Mouse (Mus musculus): ENCODE measurements around the gene Rngtt. TPM values are rescaled to one million over a fixed set of nuclear protein-coding genes. Genes with fewer than 3 reads are reported as not detected.

The Rngtt gene
- polyA plus RNA-seq, 1 experiment from 2014 or later = 24.6 TPM

DNA sequence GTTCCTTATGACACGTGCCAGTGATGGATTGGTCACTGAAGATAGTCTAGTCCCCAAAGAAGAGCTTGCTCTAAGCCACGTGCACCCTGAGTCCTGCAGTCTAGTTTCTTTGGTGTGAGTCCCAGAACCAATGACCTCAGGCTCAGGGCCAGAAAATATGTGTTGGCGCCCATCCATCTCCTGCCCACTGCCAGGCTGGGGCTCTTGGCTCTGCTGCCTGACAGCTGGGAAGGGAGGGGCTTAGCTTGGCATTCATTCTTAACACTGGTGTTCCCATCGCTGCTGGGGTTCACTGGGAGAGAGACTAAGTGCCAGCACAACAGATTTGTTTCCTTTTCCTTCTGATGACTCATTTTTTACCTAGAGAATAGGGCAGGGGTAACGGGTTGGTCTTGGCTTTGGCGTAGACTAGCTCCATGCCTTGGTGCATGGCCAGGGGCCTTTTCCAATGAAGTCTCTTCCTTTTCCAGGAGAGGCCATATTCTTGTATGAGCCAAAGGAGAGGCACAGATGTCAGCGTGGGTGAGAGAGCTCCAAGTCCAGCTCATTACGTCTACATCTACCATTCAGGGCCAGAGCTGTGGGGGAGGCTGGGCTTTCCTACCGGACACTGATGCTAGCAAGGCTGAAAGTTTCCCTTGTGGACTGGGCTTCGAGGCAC, 214.5 kb downstream of the Rngtt start:
- no peak for ATAC-seq (replicated peaks; ENCODE audit: insufficient number of reproducible peaks, low FRiP score, low TSS enrichment)
- Histone ChIP-seq H3K27me3 (ENCODE audit: control insufficient read depth, insufficient read depth, low read length) (peaks cover 28% of the 10 kb centered on the region), H3K4me3 (ENCODE audit: low read depth, low read length) (no peak overlapping the region), H3K36me3 (ENCODE audit: control insufficient read depth, insufficient read depth, low read length) (no peaks in the 10 kb centered on the region), H3K27ac (ENCODE audit: low read depth, low read length) (no peak overlapping the region), H3K4me1 (ENCODE audit: control insufficient read depth, insufficient read depth, low read length) (no peaks in the 10 kb centered on the region), H3K9me3 (replicated peaks; ENCODE audit: control insufficient read depth, low read length) (no peaks in the 10 kb centered on the region; the same call in 1 of the 2 replicates), H3K4me2 (no peak overlapping the region), H3K9ac (ENCODE audit: low read depth, low read length) (no peak overlapping the region)
- 85% methylated on average over 10 of the region's 10 CpGs for WGBS (ENCODE audit: insufficient replicate concordance)

GRCm38 (mm10) chr4:33525272-33525671, 215.2 kb downstream of the Rngtt start:
- Histone ChIP-seq H3K4me2 (no peak overlapping the region), H3K27ac (ENCODE audit: low read depth, low read length) (no peak overlapping the region), H3K4me3 (ENCODE audit: low read depth, low read length) (no peak overlapping the region), H3K9ac (ENCODE audit: low read depth, low read length) (no peak overlapping the region), H3K36me3 (ENCODE audit: control insufficient read depth, insufficient read depth, low read length) (no peaks in the 10 kb centered on the region), H3K9me3 (replicated peaks; ENCODE audit: control insufficient read depth, low read length) (no peaks in the 10 kb centered on the region; the same call in 1 of the 2 replicates), H3K27me3 (ENCODE audit: control insufficient read depth, insufficient read depth, low read length) (peaks cover 24% of the 10 kb centered on the region), H3K4me1 (ENCODE audit: control insufficient read depth, insufficient read depth, low read length) (no peaks in the 10 kb centered on the region)
- ATAC-seq (replicated peaks; ENCODE audit: insufficient number of reproducible peaks, low FRiP score, low TSS enrichment) = no peak
- WGBS (ENCODE audit: insufficient replicate concordance) = 93% methylated on average over 4 of the region's 4 CpGs

DNA sequence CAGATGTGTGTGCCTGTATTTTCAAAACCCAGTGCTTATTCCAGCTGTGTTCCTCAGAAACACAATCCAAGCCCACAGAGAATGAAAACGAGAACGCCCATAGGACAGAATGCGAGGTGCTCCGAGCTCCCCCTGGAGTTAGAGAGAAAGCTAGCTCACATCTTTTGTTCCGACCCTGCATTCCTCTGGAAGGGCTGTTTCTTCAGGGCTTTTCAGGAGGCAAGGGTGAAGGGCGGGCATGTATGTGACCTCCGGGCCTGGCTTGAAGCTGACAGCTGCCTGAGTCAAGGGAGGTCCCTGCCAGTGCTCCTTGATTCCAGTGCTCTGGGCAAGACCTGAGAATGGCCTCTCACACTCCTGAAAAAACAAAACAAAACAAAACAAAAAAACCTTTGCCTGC, 216.0 kb downstream of the Rngtt start:
- Histone ChIP-seq H3K4me1 (ENCODE audit: control insufficient read depth, insufficient read depth, low read length) (no peaks in the 10 kb centered on the region), H3K4me2 (no peak overlapping the region), H3K9me3 (replicated peaks; ENCODE audit: control insufficient read depth, low read length) (no peaks in the 10 kb centered on the region; the same call in 1 of the 2 replicates), H3K27ac (ENCODE audit: low read depth, low read length) (no peak overlapping the region), H3K27me3 (ENCODE audit: control insufficient read depth, insufficient read depth, low read length) (peaks cover 19% of the 10 kb centered on the region), H3K36me3 (ENCODE audit: control insufficient read depth, insufficient read depth, low read length) (no peaks in the 10 kb centered on the region), H3K4me3 (ENCODE audit: low read depth, low read length) (no peak overlapping the region), H3K9ac (ENCODE audit: low read depth, low read length) (no peak overlapping the region)
- 31% methylated on average over 7 of the region's 7 CpGs for WGBS (ENCODE audit: insufficient replicate concordance)
- no peak for ATAC-seq (replicated peaks; ENCODE audit: insufficient number of reproducible peaks, low FRiP score, low TSS enrichment)

GRCm38 (mm10) chr4:33526675-33527074, 216.6 kb downstream of the Rngtt start:
- ATAC-seq (replicated peaks; ENCODE audit: insufficient number of reproducible peaks, low FRiP score, low TSS enrichment) = no peak
- Histone ChIP-seq H3K4me2 (no peak overlapping the region), H3K27me3 (ENCODE audit: control insufficient read depth, insufficient read depth, low read length) (peaks cover 15% of the 10 kb centered on the region), H3K4me3 (ENCODE audit: low read depth, low read length) (no peak overlapping the region), H3K36me3 (ENCODE audit: control insufficient read depth, insufficient read depth, low read length) (no peaks in the 10 kb centered on the region), H3K27ac (ENCODE audit: low read depth, low read length) (no peak overlapping the region), H3K9me3 (replicated peaks; ENCODE audit: control insufficient read depth, low read length) (no peaks in the 10 kb centered on the region; the same call in 1 of the 2 replicates), H3K9ac (ENCODE audit: low read depth, low read length) (no peak overlapping the region), H3K4me1 (ENCODE audit: control insufficient read depth, insufficient read depth, low read length) (no peaks in the 10 kb centered on the region)
- WGBS (ENCODE audit: insufficient replicate concordance) = 24% methylated on average over 9 of the region's 9 CpGs

GRCm38 (mm10) chr4:33532596-33532995, 222.5 kb downstream of the Rngtt start:
- ATAC-seq (replicated peaks; ENCODE audit: insufficient number of reproducible peaks, low FRiP score, low TSS enrichment) = no peak
- Histone ChIP-seq H3K9ac (ENCODE audit: low read depth, low read length) (no peak overlapping the region), H3K4me2 (no peak overlapping the region), H3K4me3 (ENCODE audit: low read depth, low read length) (no peak overlapping the region), H3K9me3 (replicated peaks; ENCODE audit: control insufficient read depth, low read length) (no peaks in the 10 kb centered on the region), H3K4me1 (ENCODE audit: control insufficient read depth, insufficient read depth, low read length) (no peaks in the 10 kb centered on the region), H3K27me3 (ENCODE audit: control insufficient read depth, insufficient read depth, low read length) (peaks cover 2% of the 10 kb centered on the region; the same call in 1 of the 2 replicates), H3K36me3 (ENCODE audit: control insufficient read depth, insufficient read depth, low read length) (no peaks in the 10 kb centered on the region), H3K27ac (ENCODE audit: low read depth, low read length) (no peak overlapping the region)
- WGBS (ENCODE audit: insufficient replicate concordance) = 73% methylated on average over 8 of the region's 8 CpGs

DNA sequence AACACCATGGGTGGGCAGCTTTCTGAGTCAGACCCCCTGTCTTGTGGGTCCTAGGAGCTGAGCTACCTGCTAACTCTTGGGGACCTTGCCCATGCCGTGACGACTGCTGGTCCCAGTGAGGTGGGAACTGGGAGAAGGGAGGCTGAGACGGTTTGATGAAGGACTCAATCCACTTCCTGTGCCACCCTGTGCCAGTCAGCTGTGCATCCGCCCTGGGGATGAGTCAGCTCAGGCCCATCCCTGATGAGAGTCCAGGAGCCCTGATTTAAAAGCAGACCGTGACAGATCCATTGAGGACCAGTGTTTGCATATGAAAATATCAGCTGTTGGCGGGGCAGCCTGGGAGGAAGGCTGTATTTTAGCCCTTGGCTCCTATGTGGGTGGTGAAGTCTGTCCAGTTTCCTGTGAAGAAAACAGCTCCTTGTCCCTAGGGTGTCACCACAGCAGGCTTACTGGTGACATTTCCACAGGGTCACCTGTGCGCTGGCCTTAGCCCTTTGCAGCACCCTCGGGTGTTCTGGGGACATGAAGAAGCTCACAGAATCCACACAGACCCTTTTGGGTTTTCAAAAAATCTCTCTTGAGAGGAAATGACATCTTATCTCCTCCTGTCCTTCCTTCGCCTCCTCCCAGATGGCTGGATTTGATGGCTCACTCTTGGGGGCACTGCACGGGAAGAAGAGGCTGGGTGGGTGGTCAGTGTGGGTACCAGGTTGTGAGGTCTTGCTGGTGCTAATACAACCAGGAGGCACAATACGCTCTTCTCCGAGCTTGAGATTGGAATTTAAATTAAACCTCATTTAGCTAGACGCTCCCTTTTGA, 234.9 kb downstream of the Rngtt start:
- no peak overlapping the region for H3K9ac ChIP-seq (ENCODE audit: low read depth, low read length)
- H3K4me3 ChIP-seq (ENCODE audit: low read depth, low read length) = no peak overlapping the region
- H3K4me2 ChIP-seq = no peak overlapping the region
- no peaks in the 10 kb centered on the region for H3K4me1 ChIP-seq (ENCODE audit: control insufficient read depth, insufficient read depth, low read length)
- H3K9me3 ChIP-seq (replicated peaks; ENCODE audit: control insufficient read depth, low read length) = no peaks in the 10 kb centered on the region
- no peaks in the 10 kb centered on the region for H3K36me3 ChIP-seq (ENCODE audit: control insufficient read depth, insufficient read depth, low read length)
- WGBS (ENCODE audit: insufficient replicate concordance) = 76% methylated on average over 13 of the region's 13 CpGs
- ATAC-seq (replicated peaks; ENCODE audit: insufficient number of reproducible peaks, low FRiP score, low TSS enrichment) = no peak
- H3K27me3 ChIP-seq (ENCODE audit: control insufficient read depth, insufficient read depth, low read length) = no peaks in the 10 kb centered on the region
- H3K27ac ChIP-seq (ENCODE audit: low read depth, low read length) = no peak overlapping the region

GRCm38 (mm10) chr4:33545577-33545879, 235.4 kb downstream of the Rngtt start:
- Histone ChIP-seq H3K27ac (ENCODE audit: low read depth, low read length) (no peak overlapping the region), H3K9ac (ENCODE audit: low read depth, low read length) (no peak overlapping the region), H3K4me2 (no peak overlapping the region), H3K36me3 (ENCODE audit: control insufficient read depth, insufficient read depth, low read length) (no peaks in the 10 kb centered on the region), H3K4me3 (ENCODE audit: low read depth, low read length) (no peak overlapping the region), H3K4me1 (ENCODE audit: control insufficient read depth, insufficient read depth, low read length) (no peaks in the 10 kb centered on the region), H3K9me3 (replicated peaks; ENCODE audit: control insufficient read depth, low read length) (no peaks in the 10 kb centered on the region), H3K27me3 (ENCODE audit: control insufficient read depth, insufficient read depth, low read length) (0 out of 2 replicates have a peak, but pooled peaks cover 3% of the 10 kb centered on the region)
- no peak for ATAC-seq (replicated peaks; ENCODE audit: insufficient number of reproducible peaks, low FRiP score, low TSS enrichment)
- WGBS (ENCODE audit: insufficient replicate concordance) = 76% methylated on average over 6 of the region's 6 CpGs

DNA sequence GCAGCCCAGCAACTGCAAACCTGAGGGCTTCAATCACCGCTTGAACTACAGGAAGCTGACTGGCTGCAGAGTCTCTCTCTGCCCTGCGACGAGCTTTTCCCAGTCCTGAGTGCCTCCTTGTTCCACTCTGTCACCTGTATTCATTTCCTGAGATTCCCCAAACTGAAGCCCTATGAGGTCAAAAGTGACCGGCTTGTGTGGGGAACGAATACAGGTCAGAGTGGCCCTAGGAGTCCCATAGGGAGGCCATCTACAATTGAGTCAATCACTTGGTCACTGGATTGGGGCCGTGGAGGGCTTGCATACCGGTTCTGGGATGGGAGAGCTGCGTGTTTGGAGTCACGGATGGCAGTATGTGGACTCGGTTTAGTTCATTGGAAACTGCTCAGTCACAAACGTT, 236.2 kb downstream of the Rngtt start:
- no peak overlapping the region for H3K27ac ChIP-seq (ENCODE audit: low read depth, low read length)
- no peak overlapping the region for H3K9ac ChIP-seq (ENCODE audit: low read depth, low read length)
- ATAC-seq (replicated peaks; ENCODE audit: insufficient number of reproducible peaks, low FRiP score, low TSS enrichment) = no peak
- no peaks in the 10 kb centered on the region for H3K4me1 ChIP-seq (ENCODE audit: control insufficient read depth, insufficient read depth, low read length)
- H3K36me3 ChIP-seq (ENCODE audit: control insufficient read depth, insufficient read depth, low read length) = no peaks in the 10 kb centered on the region
- no peaks in the 10 kb centered on the region for H3K9me3 ChIP-seq (replicated peaks; ENCODE audit: control insufficient read depth, low read length)
- no peak overlapping the region for H3K4me2 ChIP-seq
- no peak overlapping the region for H3K4me3 ChIP-seq (ENCODE audit: low read depth, low read length)
- H3K27me3 ChIP-seq (ENCODE audit: control insufficient read depth, insufficient read depth, low read length) = 0 out of 2 replicates have a peak, but pooled peaks cover 3% of the 10 kb centered on the region
- WGBS (ENCODE audit: insufficient replicate concordance) = 81% methylated on average over 11 of the region's 11 CpGs

Measured in heart, embryonic 11.5 days (tissue).